Mouse (Mus musculus): ENCODE results near the gene Spata3.

GRCm38 (mm10) chr1:86018235-86019055 lies 1.8 kb downstream of the Spata3 start:
- no peak for TF ChIP-seq POLR2A (IDR thresholded peaks at IDR 0.05; ENCODE audit: borderline replicate concordance, low read depth, low read length)
- TF ChIP-seq CTCF (IDR thresholded peaks at IDR 0.05; ENCODE audit: low read depth, low read length) = no peak; the same call in 1 of the 2 replicates

Measured in bone marrow macrophage, adult 2 months (primary cell).